In genomic region chr3:23404877-23405276, GRCm38 (mm10) we compare ENCODE assay signal across 19 mouse cellular contexts.
"Had no signal": no experiment of that assay in that cellular context is flagged by ENCODE, and none has a peak within 500 bp of the region (broad histone marks: within the 10 kb centered on the region; RNA-seq: fewer than 3 reads in every experiment).

No protein-coding gene starts in this region.

- H3K4me3 ChIP-seq: lung, embryonic 15.5 days; megakaryocyte, embryonic 14.5 days; midbrain, embryonic 13.5 days; midbrain, embryonic 15.5 days; neural tube, embryonic 13.5 days; neural tube, embryonic 15.5 days had no signal

- H3K4me1 ChIP-seq: lung, embryonic 15.5 days; megakaryocyte, embryonic 14.5 days; midbrain, embryonic 13.5 days; midbrain, embryonic 15.5 days; neural tube, embryonic 13.5 days; neural tube, embryonic 15.5 days had no signal

- H3K27me3 ChIP-seq: lung, embryonic 15.5 days; megakaryocyte, embryonic 14.5 days; midbrain, embryonic 13.5 days; midbrain, embryonic 15.5 days; neural tube, embryonic 13.5 days; neural tube, embryonic 15.5 days had no signal

- H3K27ac ChIP-seq: lung, embryonic 15.5 days; macrophage; midbrain, embryonic 13.5 days; midbrain, embryonic 15.5 days; neural tube, embryonic 13.5 days; neural tube, embryonic 15.5 days had no signal

- DNase-seq: liver, postnatal 0 days; lung, adult 2 months; lung, postnatal 14 days; lung, postnatal 36 days; retina, postnatal 1 day; right cerebral cortex, adult 18-20 months; right cerebral cortex, postnatal 25 days; right cerebral cortex, postnatal 4 days; spleen, adult 18-20 months; thymus, adult 18-20 months; thymus, postnatal 14 days; thymus, postnatal 36 days had no signal

- H3K36me3 ChIP-seq: lung, embryonic 15.5 days; midbrain, embryonic 13.5 days; midbrain, embryonic 15.5 days; neural tube, embryonic 13.5 days; neural tube, embryonic 15.5 days had no signal

- H3K9ac ChIP-seq: liver, postnatal 0 days; lung, embryonic 15.5 days; midbrain, embryonic 13.5 days; midbrain, embryonic 15.5 days; neural tube, embryonic 13.5 days; neural tube, embryonic 15.5 days had no signal

- H3K9me3 ChIP-seq: lung, embryonic 15.5 days; megakaryocyte, embryonic 14.5 days; midbrain, embryonic 13.5 days; midbrain, embryonic 15.5 days; neural tube, embryonic 13.5 days; neural tube, embryonic 15.5 days had no signal
